Mouse (Mus musculus) gastrocnemius, postnatal 36 days (tissue): Measurements from ENCODE around the gene Rnf5. TPM values are rescaled to one million over a fixed set of nuclear protein-coding genes. Genes with fewer than 3 reads are reported as not detected.

Experiments used
- DNase-seq, 2 experiments: peaks; one replicate each; pipeline ENCODE4 v3.0.0; 2022
- intact Hi-C: fragments of 180-260 bp; cut with DNase I; formaldehyde crosslinking; loops from one replicate; pipeline ENCODE4 v1.15.1; 2025
- total RNA-seq, 2 experiments: library from RNA; stranded (reverse); gene quantifications; 2 replicates each; pipeline ENCODE4 v1.2.3; 2021

Rnf5 gene
- total RNA-seq, 2 experiments from 2014 or later, result 17.3 to 18.0 TPM

DNA sequence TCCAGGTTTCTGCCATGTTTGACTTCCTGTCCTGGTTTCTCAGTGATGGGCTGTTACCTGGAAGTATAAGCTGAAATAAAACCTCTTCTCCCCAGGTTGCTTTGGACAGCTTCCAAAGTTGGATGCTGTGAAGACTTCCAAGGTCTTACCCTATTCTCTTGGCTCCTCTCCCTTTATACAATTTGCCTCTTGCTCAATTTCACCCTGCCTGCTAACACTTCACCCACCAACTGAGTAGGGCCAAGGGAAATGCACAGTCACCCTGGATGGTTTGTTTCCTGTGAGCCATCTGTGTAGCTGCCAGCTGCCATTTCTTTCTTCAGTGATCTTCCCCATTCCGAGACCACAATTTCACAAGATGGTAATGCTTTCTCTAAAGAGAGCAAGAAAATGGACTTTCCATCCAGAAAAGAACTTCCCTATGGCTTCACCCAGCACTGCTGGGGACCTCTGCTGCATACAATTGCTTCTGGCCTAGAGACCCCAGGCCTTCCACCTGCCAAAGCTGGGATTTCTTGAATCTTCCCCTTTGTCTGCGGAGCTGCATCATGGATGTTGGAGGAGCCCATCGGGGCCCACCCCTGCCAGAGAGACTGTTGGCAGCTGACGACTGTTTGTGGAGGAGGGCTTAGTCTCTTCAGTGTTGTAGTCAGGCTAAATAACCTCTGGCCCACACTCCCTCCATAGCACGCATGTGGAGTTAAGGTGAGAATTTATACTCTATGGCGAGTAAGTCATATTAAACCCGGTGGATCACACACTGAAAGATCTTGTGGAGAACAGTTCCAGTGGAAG lies 36.2 kb upstream of the Rnf5 start:
- no peak for DNase-seq
- intact Hi-C loops, result loop anchor here (10.0 kb wide), 1 partner anchor 195 kb away; the partner anchor contains the start of genes Dxo and Stk19

DNA sequence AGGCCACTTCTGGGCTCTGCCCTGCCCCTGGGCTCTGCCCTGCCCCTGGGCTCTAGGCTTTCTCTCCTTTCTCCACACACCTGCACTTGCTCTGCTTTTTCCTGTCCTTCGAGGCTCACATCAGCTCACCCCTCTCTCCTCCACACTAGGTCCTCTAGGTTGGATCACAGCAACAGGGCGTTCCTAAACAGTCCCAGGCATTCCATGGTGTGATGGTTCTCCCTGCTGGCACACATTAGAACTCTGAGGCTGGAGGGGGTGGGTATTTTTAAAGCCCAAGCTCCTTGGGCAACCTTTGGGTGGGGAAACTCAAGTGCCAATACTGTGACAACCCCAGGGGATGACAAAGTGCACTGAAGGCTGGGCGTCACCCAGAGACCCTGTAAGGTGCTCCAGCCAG lies 34.0 kb upstream of the Rnf5 start:
- no peak for DNase-seq

DNA sequence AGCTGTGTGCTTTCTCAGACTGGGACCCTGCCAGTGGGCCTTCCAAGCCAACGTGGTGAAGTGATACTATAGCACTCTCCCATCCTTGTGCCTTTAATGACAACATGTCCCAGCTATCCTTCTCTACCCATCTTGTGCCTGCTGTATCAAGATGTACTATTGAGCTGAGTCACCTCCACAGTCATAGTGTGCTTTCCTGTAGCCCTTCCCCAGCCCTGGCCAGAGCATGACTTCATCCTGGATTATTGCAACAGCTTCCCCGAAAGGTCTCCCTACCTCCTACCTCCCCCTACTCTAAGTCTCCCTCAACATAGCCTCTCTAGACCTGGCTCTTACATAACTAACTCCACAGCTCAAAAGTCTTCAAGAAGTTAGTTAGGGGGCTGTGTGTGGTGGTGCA lies 32.2 kb upstream of the Rnf5 start:
- intact Hi-C loops, result no loop called here
- DNase-seq, result no peak

More for the DNA sequence above, 34.0 kb upstream of the Rnf5 start:
- intact Hi-C loops, result no loop called here

DNA sequence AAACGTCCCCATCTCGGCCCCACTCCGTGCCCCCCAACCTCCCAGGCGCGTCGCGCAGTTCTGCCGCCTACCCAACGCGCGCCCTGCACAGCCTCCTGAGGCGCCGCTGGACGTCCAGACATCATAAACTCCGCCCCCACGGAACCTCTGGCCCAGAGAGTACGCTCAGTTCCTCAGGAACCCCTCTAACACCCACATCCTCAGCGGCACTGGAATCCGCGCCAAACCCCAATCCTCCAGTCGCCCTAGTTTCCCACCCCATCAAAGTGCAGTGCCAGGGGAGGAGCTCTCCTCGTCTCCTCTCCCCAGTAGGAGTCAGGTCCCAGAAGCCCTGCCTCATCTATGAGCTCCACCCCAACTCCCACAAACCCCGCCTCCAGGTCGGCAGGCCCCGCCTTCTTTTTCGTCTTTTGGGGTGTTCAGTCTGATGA lies 28.8 kb upstream of the Rnf5 start:
- intact Hi-C loops, result no loop called here
- DNase-seq, result peak; percentile 66 to 77

DNA sequence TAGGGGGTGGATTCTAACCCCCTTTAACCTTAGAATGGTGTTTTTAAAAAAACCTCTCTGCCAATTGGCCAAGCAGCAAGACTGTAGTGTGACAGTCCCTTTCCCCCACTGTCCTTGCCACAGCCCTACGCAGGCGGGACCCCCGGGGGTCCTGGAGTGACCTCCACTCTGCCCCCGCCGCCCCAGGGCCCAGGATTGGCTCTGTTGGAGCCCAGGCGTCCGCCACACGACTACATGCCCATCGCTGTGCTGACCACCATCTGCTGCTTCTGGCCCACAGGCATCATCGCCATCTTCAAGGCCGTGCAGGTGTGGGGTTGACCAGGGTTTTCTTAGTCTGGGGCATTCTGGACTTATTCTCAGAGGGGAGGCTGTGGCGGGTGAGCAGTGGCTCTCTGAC lies 28.2 kb upstream of the Rnf5 start:
- no peak for DNase-seq
- intact Hi-C loops, result no loop called here

DNA sequence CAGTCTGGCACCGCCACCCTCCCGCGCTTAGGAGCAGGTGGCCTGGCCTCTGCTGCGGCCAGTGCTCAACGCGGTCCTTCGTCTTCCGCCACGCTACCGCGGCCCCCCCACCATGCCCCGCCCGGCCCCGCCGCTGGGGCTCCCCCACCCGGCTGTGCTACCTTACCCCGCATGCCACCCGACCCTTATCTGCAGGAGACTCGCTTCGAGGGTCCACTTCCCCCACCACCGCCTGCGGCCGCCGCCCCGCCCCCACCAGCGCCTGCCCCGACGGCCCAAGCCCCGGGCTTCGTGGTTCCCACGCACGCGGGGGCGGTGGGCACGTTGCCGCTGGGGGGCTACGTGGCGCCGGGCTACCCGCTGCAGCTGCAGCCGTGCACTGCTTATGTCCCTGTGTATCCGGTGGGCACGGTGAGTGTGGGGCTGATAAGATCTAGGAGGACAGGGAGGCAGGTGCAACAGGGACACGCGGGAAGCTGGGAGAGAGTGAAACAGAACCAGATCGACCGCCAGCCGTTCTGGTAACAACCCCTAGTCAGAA lies 27.3 kb upstream of the Rnf5 start:
- intact Hi-C loops, result no loop called here
- no peak for DNase-seq

DNA sequence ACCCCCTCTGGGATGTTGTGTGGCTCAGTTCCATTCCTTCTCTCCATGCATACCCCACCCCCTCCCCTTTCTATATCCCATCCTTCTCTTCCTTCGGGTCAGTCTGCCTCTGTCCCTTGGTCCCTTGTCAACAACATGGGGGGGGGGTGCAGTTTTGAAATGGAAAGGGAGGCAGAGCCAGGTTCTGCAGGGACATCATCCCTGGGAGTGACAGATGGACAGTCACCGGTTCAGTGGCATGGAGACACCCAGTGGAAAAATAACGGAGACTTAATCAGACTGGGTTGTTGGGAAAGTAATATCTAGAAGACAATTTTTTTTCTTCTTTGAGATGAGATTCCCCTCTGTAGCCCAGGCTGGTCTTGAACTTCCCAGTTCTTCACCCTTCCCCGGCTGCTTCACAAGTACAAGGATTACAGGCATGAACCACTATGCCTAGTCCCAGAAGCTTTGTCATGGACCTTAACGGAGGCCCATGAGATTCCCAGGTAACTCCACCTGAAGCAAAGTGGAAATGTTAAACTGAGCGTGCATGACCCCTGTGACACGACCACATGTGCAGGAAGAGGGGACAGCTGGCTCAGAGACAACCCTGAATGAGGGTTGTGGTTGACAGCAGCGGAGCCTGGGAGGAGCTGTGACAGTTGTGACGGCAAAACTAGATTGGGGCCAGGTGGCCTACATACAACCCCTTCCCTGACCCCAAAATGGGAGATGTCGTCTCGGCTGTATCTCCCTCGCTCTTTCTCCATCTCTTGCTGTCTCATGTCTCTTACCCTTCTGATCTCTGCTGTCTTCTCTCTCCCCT lies 26.5 kb upstream of the Rnf5 start:
- DNase-seq, result no peak
- intact Hi-C loops, result no loop called here

DNA sequence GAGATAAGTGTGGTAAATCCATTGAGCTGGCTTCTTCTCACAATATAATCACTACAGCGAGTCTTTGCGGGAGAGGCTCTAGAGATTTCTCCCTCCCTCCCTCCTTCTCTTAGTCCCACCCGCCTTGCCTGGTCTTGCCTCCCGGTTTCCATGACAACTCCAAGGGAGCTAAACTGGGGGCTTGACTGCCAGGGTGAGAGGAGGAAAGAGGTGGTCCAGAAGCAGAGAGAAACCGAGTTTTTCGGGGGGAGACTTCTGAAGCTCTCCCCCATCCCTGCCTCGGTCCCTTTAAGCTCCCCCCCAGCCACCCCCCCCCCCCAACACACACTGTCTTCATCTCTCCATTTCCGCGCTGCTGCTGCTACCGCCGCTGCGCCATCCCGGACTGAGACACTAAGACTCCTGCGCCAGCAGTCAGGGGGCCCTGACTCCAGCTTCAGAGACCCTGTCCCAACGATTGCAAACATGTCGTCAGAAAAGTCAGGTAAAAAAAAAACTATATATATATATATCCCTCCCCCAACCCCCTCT lies 25.8 kb upstream of the Rnf5 start, which contains the start of gene Prrt1:
Gene Prrt1 (plus strand): TSS at position 313 of the 531 bp plus-strand sequence.
- DNase-seq, result no peak
- intact Hi-C loops, result no loop called here

DNA sequence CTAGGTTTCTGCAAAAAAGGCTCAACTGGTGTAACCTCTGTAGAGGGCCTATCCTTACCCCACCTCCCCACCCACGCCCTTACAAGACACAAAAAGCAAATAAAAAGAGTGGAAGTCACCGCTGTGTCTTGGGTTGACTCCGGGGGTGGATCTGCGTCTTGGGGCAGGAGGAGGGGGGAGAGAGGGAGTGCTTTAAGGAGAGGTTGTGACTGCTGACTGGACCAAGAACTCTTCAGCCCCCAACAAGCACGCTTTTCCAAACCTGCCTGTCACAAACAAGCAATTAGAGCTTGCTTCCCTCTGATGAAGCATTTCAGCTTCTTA lies 25.1 kb upstream of the Rnf5 start:
- intact Hi-C loops, result no loop called here
- DNase-seq, result no peak

DNA sequence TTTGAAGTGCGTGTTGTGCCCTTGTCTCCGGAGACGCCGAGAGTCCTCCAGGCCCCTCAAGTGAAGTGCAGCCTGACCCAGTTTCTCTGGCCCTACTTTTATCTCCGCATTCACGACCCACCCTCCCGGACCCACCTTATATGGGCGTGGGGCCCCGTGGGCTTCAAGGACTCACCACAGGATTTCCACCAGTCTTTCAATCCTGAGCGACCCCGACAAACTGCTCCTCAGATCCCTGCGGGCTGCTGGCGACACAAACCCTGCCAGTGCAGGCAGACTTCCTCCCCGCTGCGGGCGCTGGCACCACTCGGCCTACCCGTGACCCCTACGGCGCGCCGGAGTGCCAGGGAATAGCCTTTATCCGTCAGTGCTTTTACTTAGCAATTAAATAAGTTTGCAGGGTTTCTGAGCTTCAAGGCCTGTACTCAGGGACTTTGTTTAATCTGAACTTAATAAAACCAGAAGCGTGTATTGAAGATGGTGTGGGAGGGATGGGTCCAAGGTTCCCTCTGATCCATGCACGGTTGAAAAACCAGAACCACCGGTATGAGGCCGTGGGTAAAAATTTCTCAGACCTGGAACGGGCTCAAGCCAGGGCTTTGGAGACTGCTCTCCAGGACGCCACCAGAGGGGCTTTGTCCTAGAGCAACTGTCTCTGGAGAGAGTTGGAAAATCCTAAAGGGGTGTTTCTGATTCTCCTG lies 24.6 kb upstream of the Rnf5 start, which contains the start of gene Ppt2:
Gene Ppt2 (minus strand): TSS at position 568 of the 701 bp plus-strand sequence.
- intact Hi-C loops, result no loop called here
- peak; percentile 32 to 55 for DNase-seq

DNA sequence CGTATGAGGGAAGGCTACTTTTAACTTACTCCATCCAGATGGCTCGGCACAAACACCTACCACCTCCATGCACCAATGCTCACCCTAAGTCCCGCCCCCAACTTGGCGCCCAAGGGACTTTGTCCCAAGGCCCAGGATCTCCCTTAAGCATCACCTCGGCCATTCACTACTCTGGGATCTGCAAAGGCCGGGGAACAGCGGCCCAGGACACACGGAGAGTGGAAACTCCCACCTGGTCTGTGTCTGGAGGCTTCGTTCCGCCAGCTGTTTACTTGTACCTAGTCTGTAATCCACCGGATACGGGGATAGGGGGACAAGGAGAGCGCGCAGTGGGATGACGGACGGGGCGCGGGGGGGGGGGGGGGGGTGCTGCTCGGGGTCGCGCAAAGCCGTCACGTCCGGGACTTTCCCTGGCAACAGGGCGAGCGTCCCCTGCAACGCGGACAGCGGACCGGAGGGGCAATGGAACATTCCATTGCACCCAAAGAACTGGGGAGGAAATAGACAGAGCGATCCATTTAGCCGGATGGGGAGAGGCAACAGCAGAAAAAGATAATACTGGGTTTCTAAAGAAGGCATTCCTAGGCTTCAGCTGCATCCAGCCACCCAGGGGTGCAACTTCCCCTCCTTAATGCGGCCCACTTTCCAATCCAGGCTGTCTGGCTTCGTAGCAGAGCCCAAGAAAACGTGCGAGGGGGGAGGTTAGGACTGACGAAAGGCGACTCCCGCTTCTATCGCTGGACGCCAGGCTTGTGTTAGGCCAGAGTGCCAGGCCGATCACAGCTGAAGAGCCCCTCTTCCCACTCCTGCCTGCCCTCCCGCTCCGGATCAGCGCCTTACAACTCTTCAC lies 23.8 kb upstream of the Rnf5 start:
- intact Hi-C loops, result no loop called here
- DNase-seq, result peak; percentile 75 to 79

DNA sequence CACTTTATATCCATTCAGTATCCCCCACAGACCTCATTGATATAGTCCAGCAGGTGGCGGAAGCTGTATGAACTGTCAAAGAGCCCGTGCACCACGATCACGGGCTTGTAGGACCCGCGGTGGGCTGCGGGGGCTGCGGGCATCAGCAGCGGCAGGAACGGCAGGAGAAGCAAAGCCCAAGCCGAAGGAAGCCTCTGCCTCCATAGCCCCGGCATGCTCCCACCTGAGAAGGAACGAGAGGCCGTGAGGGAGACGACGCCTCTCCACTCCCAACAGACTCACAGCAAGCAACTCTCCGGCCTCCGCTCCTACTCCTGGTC lies 23.2 kb upstream of the Rnf5 start:
- intact Hi-C loops, result no loop called here

DNA sequence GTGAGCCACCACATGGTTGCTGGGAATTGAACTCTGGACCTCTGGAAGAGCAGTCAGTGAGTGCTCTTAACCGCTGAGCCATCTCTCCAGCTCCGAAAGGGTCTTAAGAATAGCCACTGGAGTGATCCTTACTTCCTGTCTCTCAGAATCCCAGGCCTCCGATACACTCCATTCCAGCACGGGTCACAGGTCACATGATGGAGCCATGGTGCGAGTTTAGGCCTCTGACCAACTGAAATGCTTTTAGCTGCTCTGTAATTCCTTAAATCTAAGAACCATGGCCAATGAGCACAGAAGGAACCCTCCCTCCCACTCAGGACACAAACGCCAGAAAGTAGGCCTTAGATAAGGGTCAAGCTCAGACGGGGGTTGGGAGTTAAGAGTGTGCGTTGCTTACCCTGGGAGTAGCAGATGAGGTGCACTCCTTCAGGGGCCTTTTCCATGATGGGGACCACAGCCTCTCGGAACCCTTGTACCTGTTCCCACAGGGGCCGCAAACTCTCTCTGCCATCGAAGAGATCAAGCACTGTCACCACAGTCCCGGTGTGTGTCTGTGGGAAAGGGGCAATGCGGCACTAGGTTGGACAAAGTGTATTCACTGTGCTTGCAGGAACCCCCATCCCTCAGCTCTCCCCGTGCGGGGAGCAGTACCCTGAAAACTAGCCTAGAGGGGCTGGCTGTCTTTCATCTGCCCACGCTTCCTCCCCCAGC lies 22.7 kb upstream of the Rnf5 start:
- DNase-seq, result no peak
- intact Hi-C loops, result no loop called here

More for the DNA sequence above, 23.2 kb upstream of the Rnf5 start:
- DNase-seq, result no peak

DNA sequence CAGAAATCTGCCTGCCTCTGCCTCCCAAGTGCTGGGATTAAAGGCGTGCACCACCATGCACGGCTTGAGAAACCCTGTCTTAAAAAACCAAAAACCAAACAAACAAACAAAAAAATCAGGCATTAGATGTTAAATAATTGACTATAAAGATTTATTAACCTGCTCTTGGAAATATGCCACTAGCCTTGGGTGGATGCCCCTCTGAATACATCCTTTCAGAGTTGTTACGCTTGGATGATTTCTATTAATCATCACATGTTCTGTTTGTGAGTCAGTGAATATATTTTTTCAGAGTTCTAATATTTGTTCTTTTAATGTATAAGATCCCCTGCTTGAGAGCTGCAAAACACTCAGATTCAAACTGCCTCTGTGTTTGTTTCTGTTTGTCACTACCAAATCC lies 21.5 kb upstream of the Rnf5 start:
- DNase-seq, result no peak
- intact Hi-C loops, result no loop called here

DNA sequence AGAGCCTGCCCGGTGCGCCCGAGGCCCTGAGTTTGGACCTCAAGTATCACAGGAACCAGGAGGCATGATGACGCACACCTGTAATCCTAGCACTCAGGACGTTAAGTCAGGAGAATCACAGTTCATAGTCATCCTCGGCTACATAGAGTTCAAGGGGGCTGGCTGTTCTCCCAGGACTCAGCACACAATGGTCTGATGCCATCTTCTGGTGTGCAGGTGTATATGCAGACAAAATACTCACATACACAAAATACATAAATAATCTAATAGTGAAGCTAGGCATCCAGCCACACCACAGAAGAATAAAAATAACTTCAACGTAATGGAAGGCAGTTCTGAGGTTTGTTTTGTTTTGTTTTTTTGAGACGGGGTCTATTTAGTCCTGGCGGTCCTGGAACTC lies 19.7 kb upstream of the Rnf5 start:
- intact Hi-C loops, result no loop called here
- no peak for DNase-seq

DNA sequence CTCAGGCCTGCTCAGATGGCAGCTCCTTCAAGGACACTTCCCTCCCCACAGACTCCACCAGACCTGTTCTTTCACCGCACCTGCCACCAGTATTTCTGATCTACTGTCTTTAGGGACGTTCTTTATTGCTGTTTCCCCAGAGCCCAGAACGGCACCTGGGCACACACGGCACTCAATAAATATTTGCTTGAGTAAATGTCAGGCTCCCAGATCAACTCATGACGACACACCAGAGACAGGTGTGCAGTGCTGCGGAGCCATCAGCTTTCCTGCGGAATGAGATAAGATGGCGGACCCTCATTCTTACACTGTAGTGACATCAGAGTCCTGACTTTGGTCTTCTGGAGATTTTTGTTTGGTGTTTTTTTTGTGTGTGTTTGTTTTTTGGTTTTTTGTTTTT lies 17.5 kb upstream of the Rnf5 start:
- DNase-seq, result no peak
- intact Hi-C loops, result no loop called here

DNA sequence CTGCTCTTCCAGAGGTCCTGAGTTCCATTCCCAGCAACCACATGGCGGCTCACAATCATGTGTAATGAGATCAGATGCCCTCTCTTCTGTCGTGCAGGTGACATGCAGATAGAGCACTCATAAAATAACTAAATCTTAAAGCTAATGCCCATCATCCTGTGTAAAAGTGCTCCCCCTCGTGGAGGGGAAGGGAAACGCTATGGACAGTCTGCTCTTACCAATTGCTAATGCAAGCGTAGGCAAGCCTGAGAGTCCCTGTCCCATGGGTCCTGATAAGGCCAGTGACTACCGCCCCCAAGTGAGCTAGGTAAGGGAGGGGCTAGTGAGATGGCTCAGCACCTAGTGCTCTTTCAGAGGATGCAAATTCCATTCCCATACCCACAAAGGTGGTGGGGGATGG lies 15.5 kb upstream of the Rnf5 start:
- intact Hi-C loops, result loop anchor here (5.0 kb wide), 2 partner anchors 47 to 177 kb away; no protein-coding TSS in a partner anchor
- peak; percentile 48 to 55 for DNase-seq

DNA sequence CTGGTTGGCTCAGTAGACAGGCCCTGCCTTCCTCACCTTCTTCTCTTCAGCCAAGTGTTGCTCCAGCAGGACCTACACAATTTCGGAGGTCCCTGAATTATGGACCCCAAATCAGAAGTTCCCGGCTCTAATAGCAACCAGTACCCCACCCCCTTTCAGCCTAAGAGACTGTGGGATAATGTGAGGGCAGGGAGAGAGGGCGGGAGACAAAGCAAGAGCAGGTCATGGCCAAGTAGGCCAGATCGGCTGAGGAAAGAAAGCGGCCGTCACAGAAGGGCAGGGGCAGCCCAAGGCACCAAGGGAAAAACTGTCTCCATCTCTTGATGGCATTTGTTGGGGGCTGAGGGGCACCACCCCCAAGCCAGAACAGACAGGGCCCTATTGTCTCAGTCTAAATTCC lies 12.4 kb upstream of the Rnf5 start, which contains the start of gene Egfl8:
Gene Egfl8 (minus strand): TSS at position 101 of the 400 bp plus-strand sequence.
- intact Hi-C loops, result loop anchor here (5.0 kb wide), 2 partner anchors 44 to 174 kb away; no protein-coding TSS in a partner anchor
- no peak for DNase-seq

DNA sequence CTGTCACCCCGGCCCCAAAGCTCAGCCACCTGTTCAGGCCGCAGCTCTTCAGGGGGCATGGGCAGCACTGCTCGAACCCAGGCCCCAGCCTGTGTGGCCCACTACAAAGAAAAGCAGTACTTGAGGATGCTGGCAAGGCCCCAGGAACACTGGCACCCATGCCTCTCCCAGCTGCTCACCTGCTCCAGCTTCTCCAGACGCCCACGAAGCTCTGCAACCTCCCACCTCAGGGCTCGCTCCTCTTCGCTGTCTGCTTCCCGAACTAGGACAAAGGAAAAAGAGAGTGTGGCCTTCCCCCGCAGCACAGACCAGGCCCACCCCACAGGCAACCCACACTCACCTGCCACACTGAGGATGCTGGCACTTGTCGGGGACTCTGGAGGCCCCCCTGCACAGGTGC lies 10.3 kb upstream of the Rnf5 start:
- intact Hi-C loops, result no loop called here
- no peak for DNase-seq
